Mouse (Mus musculus) lung, postnatal 25 days (tissue): ENCODE results near the gene Banf1.
"Not testable (repeated sequence)": the region's sequence is repeated elsewhere in the genome, so short reads cannot be mapped to it uniquely, and the experiment has no call there.

Source experiments
- DNase-seq: peaks from one replicate; pipeline ENCODE4 v3.0.0; 2022; ENCODE audit warnings: low spot score

The Banf1 gene

DNA sequence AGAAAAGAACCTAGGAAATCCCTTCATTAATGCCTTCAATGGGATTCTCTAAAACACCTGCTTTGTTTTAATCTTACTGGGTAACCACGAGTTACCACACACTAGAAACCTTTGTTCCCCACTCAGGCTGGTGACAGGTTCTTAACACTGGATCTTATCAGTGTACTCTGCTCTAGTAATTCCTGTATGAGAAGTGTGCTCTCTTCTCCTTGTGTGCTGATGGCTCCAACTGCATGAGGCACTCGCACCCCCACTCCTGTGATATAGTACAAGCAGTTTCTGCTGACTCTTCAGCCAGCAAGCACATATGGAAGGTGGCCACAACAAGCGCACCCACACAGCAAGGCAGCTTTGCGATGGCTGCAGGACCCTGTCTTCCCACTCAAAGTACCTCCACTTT lies 7.2 kb upstream of the Banf1 start:
- no peak for DNase-seq

- DNase-seq = no peak
Observed at GRCm38 (mm10) chr19:5372724-5373123, 5.8 kb upstream of the Banf1 start.

DNA sequence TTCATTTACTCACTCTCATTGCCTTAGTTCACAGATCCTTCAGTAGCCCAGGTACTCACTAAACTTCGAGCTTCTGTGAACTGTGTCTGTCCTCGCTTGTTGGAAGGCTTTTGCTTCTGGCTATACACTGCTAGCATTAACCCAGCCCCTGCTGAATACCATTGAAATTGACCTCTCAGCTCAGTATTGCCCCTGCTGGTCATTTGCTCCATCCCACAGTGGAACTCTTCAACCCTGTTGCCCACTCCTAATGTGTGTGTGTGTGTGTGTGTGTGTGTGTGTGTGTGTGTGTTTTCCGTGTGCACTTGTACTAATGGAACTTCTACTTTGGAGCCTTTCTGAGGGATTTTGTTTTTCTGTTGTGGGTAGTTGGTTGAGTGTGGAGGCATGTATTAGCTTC lies 4.0 kb upstream of the Banf1 start:
- DNase-seq = no peak

- DNase-seq = no peak
Observed at GRCm38 (mm10) chr19:5367455-5367854, 487 bp upstream of the Banf1 start.

DNA sequence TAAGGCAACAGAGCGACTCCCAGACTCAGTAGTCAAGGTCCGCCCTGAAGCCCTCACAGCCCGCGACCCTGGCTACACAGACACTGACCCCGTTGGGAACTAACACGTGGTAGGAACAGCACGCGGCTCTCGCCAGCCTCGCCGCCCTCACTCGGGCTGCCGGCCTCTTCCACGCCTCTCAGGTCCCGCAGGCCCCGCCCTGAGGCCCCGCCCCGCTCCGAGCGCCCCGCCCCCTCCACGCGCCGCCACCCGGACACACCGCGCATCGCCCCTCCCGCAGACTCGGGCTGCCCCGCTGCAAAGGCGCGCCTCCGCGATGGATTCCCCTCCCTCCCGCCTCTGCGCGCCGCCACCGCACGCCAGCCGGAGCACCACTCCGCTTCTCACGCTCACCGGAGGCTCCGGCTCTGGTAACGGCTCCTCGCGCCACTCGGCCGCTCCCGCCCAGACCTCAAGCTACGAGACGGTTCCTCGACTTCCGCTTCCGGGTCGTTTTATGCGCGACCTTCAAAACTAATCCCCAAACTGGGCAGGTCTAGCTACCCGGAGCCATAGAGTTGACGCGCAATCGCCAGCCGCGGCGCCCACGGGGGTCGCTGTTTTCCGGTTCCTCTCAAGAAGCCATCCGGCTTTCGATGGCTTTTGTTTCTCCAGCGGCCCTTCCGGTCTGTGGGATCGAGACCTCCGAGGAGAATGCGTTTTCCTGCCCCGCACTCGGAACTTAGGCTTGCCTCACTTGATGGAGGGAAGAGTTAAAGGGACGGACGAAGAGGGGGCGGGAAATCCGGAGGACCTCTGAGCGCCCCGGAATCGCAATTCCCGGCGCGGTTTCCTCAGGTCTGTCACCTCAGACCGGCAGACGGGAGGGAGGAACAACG lies 554 bp downstream of the Banf1 start, which contains the start of gene Eif1ad:
TSS of gene Eif1ad (plus strand) at position 567 of the 878 bp plus-strand sequence.
- DNase-seq = peak; percentile 93

- DNase-seq = no peak
Observed at GRCm38 (mm10) chr19:5365751-5366150, 1.2 kb downstream of the Banf1 start.

GRCm38 (mm10) chr19:5364124-5364523 lies 2.8 kb downstream of the Banf1 start:
- DNase-seq = no peak

- no peak for DNase-seq
Observed at GRCm38 (mm10) chr19:5362186-5362585, 4.8 kb downstream of the Banf1 start.

DNA sequence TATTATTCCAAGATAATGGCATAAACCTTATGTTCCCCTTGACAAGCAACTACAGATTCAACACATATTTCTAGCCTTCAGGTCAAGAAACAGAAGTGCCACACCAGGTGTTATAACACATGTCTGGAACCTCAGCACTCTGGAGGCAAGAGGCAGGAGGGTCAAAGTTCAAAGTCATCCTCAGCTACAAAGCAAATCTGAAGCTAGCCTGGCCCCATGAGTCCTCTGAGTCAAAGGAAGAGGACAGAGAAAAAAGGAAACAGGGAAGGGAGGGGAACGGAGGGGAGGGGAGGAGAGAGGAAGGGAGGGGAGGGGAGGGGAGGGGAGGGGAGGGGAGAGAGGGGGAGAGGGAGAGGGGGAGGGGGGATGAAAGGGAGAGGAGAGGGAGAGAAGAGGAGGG lies 10.9 kb downstream of the Banf1 start:
- DNase-seq = no peak

- no peak for DNase-seq
Observed at GRCm38 (mm10) chr19:5353609-5354008, 13.4 kb downstream of the Banf1 start.

GRCm38 (mm10) chr19:5349502-5349873 lies 17.5 kb downstream of the Banf1 start, which contains the start of gene Cst6:
Gene Cst6 (minus strand): TSS chr19:5349574.
- DNase-seq = not testable (repeated sequence)

DNA sequence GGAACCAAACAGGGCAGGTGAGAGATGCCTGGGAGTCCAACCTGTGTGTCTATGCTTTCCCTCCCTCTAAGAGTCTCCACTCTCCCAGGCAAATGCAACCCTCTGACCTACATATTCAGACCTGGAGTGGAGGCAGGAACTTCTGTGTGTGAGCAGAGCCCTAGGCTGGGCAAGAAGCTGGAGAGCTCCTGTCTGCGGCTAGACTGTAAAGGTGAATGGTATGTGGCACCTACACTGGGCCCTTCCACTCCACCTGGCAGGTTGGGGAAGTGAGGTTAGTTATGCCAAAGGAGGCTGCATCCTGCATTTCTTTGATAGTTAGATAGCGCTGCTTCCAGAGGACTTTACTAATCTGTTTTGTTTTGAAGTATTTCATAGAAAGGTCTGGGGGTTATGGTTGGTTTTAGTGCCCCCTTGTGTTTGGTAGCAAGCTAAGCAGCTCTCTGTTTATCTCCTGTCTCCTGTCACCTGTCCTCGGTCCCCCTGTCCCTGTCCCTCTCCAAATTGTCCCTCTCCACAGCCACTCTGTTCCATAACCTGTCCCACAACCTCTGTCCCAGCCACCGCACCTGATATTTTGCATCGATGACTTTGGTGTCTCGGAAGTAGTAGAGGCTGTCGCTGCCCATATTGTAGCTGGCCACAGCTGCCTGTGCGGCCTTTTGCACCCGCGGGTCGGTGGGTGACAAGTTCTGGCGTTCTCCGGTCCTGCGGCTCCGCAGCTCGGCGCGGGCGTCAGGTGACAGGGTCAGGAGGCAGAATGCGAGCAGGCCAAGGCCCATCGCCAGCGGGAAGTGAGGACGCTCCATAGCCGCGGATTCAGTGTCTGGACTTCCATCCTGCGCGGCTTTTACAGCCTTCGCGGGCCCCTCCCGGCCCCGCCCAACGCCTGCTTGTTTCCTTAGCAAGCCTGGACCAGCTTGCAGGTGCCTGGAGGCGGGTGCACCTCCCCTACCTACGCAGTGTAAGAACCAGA lies 18.2 kb downstream of the Banf1 start:
- no peak for DNase-seq

- no peak for DNase-seq
Observed at GRCm38 (mm10) chr19:5348064-5348463, 18.9 kb downstream of the Banf1 start.

DNA sequence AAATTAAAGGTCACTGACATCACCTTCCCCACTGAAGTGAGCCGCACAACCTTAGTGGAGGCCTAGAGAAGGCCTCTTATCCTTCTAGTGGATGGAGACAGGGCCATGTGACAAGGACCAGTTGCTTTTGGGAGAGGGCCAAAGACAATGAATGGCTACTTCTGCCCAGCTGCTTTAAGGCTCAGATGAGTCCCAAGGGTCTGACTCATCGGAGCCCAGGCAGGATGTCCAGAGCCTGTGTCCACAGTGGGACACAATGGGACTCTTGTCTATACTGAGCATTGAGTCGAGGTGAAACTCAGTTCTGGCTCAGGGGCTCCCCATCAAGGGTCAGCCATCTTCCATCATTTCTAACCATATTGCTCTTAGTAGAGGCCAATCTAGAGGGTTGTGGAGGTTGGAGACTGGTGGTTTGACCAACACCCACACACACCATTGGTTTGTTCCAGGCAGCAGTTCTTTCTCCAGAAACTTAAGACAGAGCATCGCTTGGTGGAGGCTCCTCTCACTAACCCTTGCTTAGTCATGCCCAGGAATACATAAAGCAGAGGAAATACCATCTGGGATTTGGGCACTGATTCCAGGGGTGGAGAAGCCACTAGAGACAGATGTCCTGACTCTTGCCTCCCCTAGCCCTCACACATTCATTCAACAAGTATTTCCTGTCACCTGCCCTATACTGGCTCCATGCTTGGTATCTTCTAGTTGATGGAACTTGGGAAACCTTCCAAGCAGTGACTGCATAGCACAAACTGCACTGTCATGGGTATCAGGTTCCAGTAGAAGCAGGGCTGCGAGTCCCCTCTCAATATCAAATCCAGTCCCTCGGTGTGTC lies 21.5 kb downstream of the Banf1 start:
- DNase-seq = no peak

DNA sequence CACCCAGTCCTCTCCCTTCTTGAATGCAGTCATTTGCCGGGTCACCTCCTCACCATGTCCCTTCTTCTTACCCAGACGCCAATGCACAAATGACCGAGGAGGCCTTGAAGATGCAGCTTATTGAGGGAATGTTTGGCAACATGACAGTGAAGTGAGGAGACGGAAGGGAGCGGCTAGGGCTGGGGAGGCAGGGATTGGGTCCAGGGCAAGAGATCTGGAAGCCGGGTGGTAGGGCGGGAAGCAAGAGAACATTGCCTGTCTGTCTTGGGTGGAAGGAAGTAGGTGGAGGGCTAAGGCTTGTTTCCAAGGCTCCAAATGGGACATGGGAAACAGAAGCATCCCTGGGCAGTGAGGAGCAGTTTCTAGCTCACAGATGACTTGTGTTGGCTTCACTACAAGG lies 25.6 kb downstream of the Banf1 start:
- no peak for DNase-seq

GRCm38 (mm10) chr19:5337975-5338374 lies 29.0 kb downstream of the Banf1 start:
- DNase-seq = peak; percentile 71

DNA sequence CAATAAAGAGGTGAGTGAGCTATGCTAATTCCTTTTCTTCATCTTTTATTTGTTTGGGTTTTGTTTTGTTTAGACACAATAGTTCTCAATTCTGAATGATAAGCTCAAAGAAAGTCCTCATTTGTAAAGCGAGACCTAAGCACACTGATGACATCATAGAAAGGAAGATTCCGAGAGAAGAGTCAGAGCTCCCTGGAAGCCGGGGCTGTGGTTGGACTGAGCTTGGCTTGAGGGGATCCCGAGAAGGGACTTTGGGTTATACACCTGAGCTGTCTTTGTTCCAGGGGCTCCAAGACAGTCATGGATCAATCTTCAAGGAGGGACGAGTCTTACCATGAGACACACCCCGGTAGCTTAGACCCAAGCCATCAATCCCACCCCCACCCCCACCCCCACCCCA lies 31.5 kb downstream of the Banf1 start, which contains the start of gene Catsper1:
TSS of gene Catsper1 (plus strand) at position 301 of the 400 bp plus-strand sequence.
- DNase-seq = no peak

DNA sequence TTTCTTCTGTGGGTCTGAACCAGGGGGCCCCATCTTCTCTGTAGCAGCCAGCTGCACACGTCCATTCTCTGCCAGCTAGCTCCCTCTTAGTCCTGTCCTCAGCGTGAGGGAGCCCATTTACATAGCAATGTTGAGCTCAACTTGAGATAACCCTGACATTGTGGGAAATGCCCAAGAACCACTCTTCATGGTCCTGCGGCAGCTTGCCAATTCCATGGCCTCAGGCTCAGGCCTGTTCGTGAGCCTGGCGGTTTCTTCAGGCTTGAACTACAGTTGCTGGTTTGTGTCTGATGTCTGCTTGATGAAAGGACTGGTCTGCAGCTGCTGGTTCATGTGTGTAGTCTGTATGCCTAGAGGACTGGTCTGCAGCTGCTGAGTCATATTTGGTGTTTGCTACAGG lies 32.2 kb downstream of the Banf1 start:
- no peak for DNase-seq

DNA sequence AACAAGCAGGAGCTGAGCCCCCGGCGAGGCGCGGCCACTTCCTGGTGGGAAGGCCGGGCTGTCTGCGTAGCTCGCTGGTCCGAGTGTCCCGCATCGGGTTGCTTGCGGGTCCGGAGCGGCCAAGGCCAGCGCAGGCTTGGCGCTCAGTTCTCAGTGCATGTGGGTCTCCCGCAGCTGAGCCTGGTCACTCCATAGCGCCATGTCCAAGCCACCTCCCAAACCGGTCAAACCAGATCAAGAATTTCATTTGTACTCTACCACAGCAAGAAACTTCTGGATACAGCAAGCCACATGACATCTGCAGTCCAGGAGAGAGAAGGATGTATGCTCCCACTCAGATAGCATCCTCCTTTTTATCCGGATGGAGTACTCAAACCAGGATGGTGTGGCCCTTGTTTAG lies 39.0 kb downstream of the Banf1 start:
- DNase-seq = peak; percentile 24

GRCm38 (mm10) chr19:5323801-5324200 lies 43.2 kb downstream of the Banf1 start:
- DNase-seq = peak; percentile 13
